Mouse (Mus musculus) frontal cortex, adult (tissue): ENCODE measurements around the gene B3galt2.
"Not testable (repeated sequence)": the region's sequence is repeated elsewhere in the genome, so short reads cannot be mapped to it uniquely, and the experiment has no call there.

Source experiments
- ATAC-seq: cut with Nextera tagmentation; 2 replicates; pipeline ENCODE4 v1.9.2; 2017; ENCODE audit warnings: mild to moderate bottlenecking, moderate library complexity, mixed read lengths; ENCODE audit not compliant: low TSS enrichment

The B3galt2 gene

GRCm38 (mm10) chr1:143640650-143641407 is at the start of gene B3galt2:
Gene B3galt2 (plus strand): TSS chr1:143640664.
- peak; percentile 90 for ATAC-seq

GRCm38 (mm10) chr1:143596864-143597263 is 43.6 kb upstream of the B3galt2 start:
- no peak for ATAC-seq

- no peak for ATAC-seq
These were observed 31.6 kb upstream of the B3galt2 start for GRCm38 (mm10) chr1:143608911-143609310.

- ATAC-seq = no peak
These were observed 27.6 kb upstream of the B3galt2 start for GRCm38 (mm10) chr1:143612901-143613300.

- no peak for ATAC-seq
These were observed 20.7 kb upstream of the B3galt2 start for GRCm38 (mm10) chr1:143619760-143620159.

- no peak for ATAC-seq
These were observed 18.5 kb upstream of the B3galt2 start for GRCm38 (mm10) chr1:143621930-143622329.

GRCm38 (mm10) chr1:143622634-143623033 is 17.8 kb upstream of the B3galt2 start:
- no peak for ATAC-seq

GRCm38 (mm10) chr1:143631337-143631736 is 9.1 kb upstream of the B3galt2 start:
- no peak for ATAC-seq

GRCm38 (mm10) chr1:143632361-143632760 is 8.1 kb upstream of the B3galt2 start:
- ATAC-seq = peak; percentile 78

- ATAC-seq = no peak
These were observed 7.4 kb upstream of the B3galt2 start for GRCm38 (mm10) chr1:143632854-143633587.

GRCm38 (mm10) chr1:143644221-143644620 is 3.8 kb downstream of the B3galt2 start:
- peak; percentile 39 for ATAC-seq

- ATAC-seq = no peak
These were observed 4.9 kb downstream of the B3galt2 start for GRCm38 (mm10) chr1:143645386-143645785.

- peak; percentile 78 for ATAC-seq
These were observed 5.8 kb downstream of the B3galt2 start for GRCm38 (mm10) chr1:143646219-143646618.

GRCm38 (mm10) chr1:143650317-143650716 is 9.9 kb downstream of the B3galt2 start:
- no peak for ATAC-seq

- ATAC-seq = no peak
These were observed 13.2 kb downstream of the B3galt2 start for GRCm38 (mm10) chr1:143653646-143654045.

- no peak for ATAC-seq
These were observed 22.7 kb downstream of the B3galt2 start for GRCm38 (mm10) chr1:143663197-143663596.

- not testable (repeated sequence) for ATAC-seq
These were observed 24.3 kb downstream of the B3galt2 start for GRCm38 (mm10) chr1:143664786-143665185.

GRCm38 (mm10) chr1:143675734-143676361 is 35.4 kb downstream of the B3galt2 start:
- no peak for ATAC-seq

- ATAC-seq = 0 out of 2 replicates have a peak, but pooled peaks have one; percentile 27
These were observed 40.6 kb downstream of the B3galt2 start for GRCm38 (mm10) chr1:143681108-143681507.

- ATAC-seq = no peak
These were observed 44.4 kb downstream of the B3galt2 start for GRCm38 (mm10) chr1:143684849-143685248.

- no peak for ATAC-seq
These were observed 61.3 kb downstream of the B3galt2 start for GRCm38 (mm10) chr1:143701736-143702135.

- ATAC-seq = peak; percentile 64
These were observed 61.8 kb downstream of the B3galt2 start for GRCm38 (mm10) chr1:143702141-143702740.
